Mouse (Mus musculus) bone marrow macrophage, adult 2 months (primary cell): ENCODE measurements around the gene Mapkapk3. TPM values are rescaled to one million over a fixed set of nuclear protein-coding genes. Genes with fewer than 3 reads are reported as not detected.

ENCODE experiments used
- H3K27ac ChIP-seq: 2 replicates; pipeline ENCODE4 v1.5.1; 2012; ENCODE audit warnings: low read depth, low read length; ENCODE audit not compliant: insufficient read depth
- H3K4me1 ChIP-seq: 2 replicates; pipeline ENCODE4 v1.6.1; 2012; ENCODE audit warnings: low read length; ENCODE audit not compliant: control insufficient read depth, insufficient read depth
- H3K4me3 ChIP-seq: 2 replicates; pipeline ENCODE4 v1.5.1; 2012; ENCODE audit warnings: mild to moderate bottlenecking, low read length, moderate library complexity; ENCODE audit not compliant: insufficient read depth
- CTCF ChIP-seq: IDR thresholded peaks from 2 replicates; pipeline ENCODE4 v1.5.1; 2012; ENCODE audit warnings: low read depth, mild to moderate bottlenecking, low read length, moderate library complexity
- POLR2A ChIP-seq: IDR thresholded peaks from 2 replicates; pipeline ENCODE4 v1.6.1; 2012; ENCODE audit warnings: mild to moderate bottlenecking, low read depth, low read length, borderline replicate concordance
- polyA plus RNA-seq: library from polyadenylated mRNA; stranded (reverse); fragments of >200 nt; gene quantifications from 2 replicates; pipeline ENCODE4 v1.2.4, GENCODE M21; 2012; ENCODE audit not compliant: missing spikeins, insufficient read depth, insufficient read length

The Mapkapk3 gene
- polyA plus RNA-seq, 1 experiment = 51.9 TPM

GRCm38 (mm10) chr9:107302592-107302991, 12.9 kb upstream of the Mapkapk3 start:
- H3K4me1 ChIP-seq = peaks cover 31% of the 10 kb centered on the region
- H3K4me3 ChIP-seq = no peak overlapping the region
- TF ChIP-seq CTCF (no peak), POLR2A (no peak)
- no peak overlapping the region for H3K27ac ChIP-seq

- no peak overlapping the region for H3K27ac ChIP-seq
- TF ChIP-seq CTCF (no peak), POLR2A (no peak)
- peaks cover 23% of the 10 kb centered on the region for H3K4me1 ChIP-seq
- no peak overlapping the region for H3K4me3 ChIP-seq
Measured at GRCm38 (mm10) chr9:107301554-107302331, 12.1 kb upstream of the Mapkapk3 start.

- Histone ChIP-seq H3K4me1 (peaks cover 14% of the 10 kb centered on the region), H3K4me3 (no peak overlapping the region), H3K27ac (no peak overlapping the region)
- no peak for TF ChIP-seq CTCF
- no peak for TF ChIP-seq POLR2A
Measured at GRCm38 (mm10) chr9:107300224-107300973, 10.7 kb upstream of the Mapkapk3 start.

GRCm38 (mm10) chr9:107299783-107300182, 10.1 kb upstream of the Mapkapk3 start:
- Histone ChIP-seq H3K4me3 (no peak overlapping the region), H3K27ac (no peak overlapping the region), H3K4me1 (peaks cover 15% of the 10 kb centered on the region)
- TF ChIP-seq CTCF (no peak), POLR2A (no peak)

- Histone ChIP-seq H3K4me1 (peaks cover 18% of the 10 kb centered on the region), H3K27ac (no peak overlapping the region), H3K4me3 (no peak overlapping the region)
- TF ChIP-seq CTCF (no peak), POLR2A (no peak)
Measured at GRCm38 (mm10) chr9:107298876-107299275, 9.2 kb upstream of the Mapkapk3 start.

GRCm38 (mm10) chr9:107298059-107298780, 8.5 kb upstream of the Mapkapk3 start:
- H3K27ac ChIP-seq = no peak overlapping the region
- peaks cover 15% of the 10 kb centered on the region for H3K4me1 ChIP-seq
- H3K4me3 ChIP-seq = no peak overlapping the region
- TF ChIP-seq POLR2A = no peak
- TF ChIP-seq CTCF = no peak

- H3K4me1 ChIP-seq = peaks cover 10% of the 10 kb centered on the region
- H3K27ac ChIP-seq = no peak overlapping the region
- H3K4me3 ChIP-seq = peak overlapping the region; percentile 65
- TF ChIP-seq CTCF (no peak), POLR2A (no peak)
Measured at GRCm38 (mm10) chr9:107297658-107298057, 8.0 kb upstream of the Mapkapk3 start.

GRCm38 (mm10) chr9:107297059-107297458, 7.4 kb upstream of the Mapkapk3 start:
- H3K27ac ChIP-seq = no peak overlapping the region
- H3K4me1 ChIP-seq = peaks cover 10% of the 10 kb centered on the region

GRCm38 (mm10) chr9:107296501-107296965, 6.9 kb upstream of the Mapkapk3 start:
- Histone ChIP-seq H3K4me1 (peaks cover 10% of the 10 kb centered on the region), H3K27ac (no peak overlapping the region), H3K4me3 (peak overlapping the region; percentile 65)
- TF ChIP-seq POLR2A = no peak
- no peak for TF ChIP-seq CTCF

More at GRCm38 (mm10) chr9:107297059-107297458, 7.4 kb upstream of the Mapkapk3 start:
- H3K4me3 ChIP-seq = peak overlapping the region; percentile 65
- TF ChIP-seq POLR2A = no peak
- no peak for TF ChIP-seq CTCF
